Mouse (Mus musculus) central nervous system, embryonic 11.5 days (tissue): ENCODE results near the gene Gm43517. TPM values are rescaled to one million over a fixed set of nuclear protein-coding genes. Genes with fewer than 3 reads are reported as not detected.

Experiments used
- polyA plus RNA-seq: library from polyadenylated mRNA; depleted of rRNA; stranded (reverse); fragments of >200 nt; gene quantifications from 2 replicates; pipeline ENCODE4 v1.2.3, GENCODE M21; 2012; rRNA removed

The Gm43517 gene
- polyA plus RNA-seq = 0.60 and 0.90 TPM in 2 replicates

GRCm38 (mm10) chr12:49384876-49385630 is at the start of gene Gm43517:
TSS of gene Gm43517 (plus strand) at chr12:49385174.

GRCm38 (mm10) chr12:49382565-49383520 is 2.1 kb upstream of the Gm43517 start, which contains the start of gene Foxg1:
TSS of gene Foxg1 (plus strand) at chr12:49382660.

Other genes starting within 250 kb of the Gm43517 start
- 25.3 and 31.8 TPM in 2 replicates for gene Foxg1, start 2.5 kb upstream of the Gm43517 start, polyA plus RNA-seq